Mouse (Mus musculus): ENCODE results near the gene Mthfsd. TPM values are rescaled to one million over a fixed set of nuclear protein-coding genes. Genes with fewer than 3 reads are reported as not detected.

The Mthfsd gene
- polyA plus RNA-seq, 1 experiment from 2014 or later, result 49.8 TPM

DNA sequence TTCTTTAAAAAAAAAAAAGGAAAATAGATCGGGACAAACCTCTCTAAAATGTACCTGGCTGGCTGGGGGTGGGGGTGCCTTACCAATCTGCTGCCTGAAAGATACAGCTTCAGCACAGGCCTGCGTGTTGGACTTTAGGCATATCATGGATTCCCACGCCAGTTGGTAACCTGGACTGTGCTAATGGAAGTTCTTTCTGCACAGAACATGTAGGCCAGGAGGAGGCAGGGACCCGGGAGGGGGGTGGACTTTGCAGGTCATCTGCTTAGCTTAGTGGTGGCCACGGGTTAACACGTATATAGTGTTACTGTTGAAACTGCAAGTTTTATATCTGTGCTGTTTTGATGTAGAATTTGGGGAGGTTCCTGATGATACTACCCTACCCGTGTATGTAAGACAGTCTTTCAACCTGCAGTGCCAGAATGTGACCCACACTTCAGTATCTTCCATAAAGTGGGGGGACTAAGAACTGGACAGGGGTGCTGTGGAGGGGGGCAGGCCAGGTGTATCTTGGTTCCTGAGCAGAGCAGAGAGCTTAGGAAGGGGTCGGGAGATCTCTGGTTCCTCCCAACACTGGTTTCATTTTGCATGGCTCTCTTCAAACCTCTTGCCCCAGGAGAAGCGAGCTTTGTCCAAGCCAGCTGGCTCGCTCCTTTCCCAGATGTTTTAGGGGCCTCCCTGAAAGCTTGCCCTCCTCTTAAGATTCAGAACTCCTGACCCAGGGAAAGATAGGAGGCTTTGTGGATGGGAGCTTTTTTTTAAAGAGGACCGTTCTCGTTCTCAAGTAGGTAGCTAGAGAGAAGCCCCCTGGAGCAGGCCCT is 11.7 kb upstream of the Mthfsd start:
- no peak overlapping the region for H3K9ac ChIP-seq (replicated peaks)
- H3K27me3 ChIP-seq, result peaks cover 98% of the 10 kb centered on the region
- 4% methylated on average over 12 of the region's 12 CpGs for WGBS
- no peak overlapping the region for H3K27ac ChIP-seq (replicated peaks)
- no peak for ATAC-seq (replicated peaks)
- H3K36me3 ChIP-seq, result no peaks in the 10 kb centered on the region
- no peak overlapping the region for H3K4me2 ChIP-seq (replicated peaks)
- peaks cover 17% of the 10 kb centered on the region for H3K4me1 ChIP-seq
- H3K4me3 ChIP-seq, result no peak overlapping the region
- H3K9me3 ChIP-seq, result no peaks in the 10 kb centered on the region

GRCm38 (mm10) chr8:121118634-121119420 is 10.6 kb upstream of the Mthfsd start:
- Histone ChIP-seq H3K4me3 (no peak overlapping the region), H3K4me1 (peaks cover 17% of the 10 kb centered on the region), H3K4me2 (replicated peaks) (no peak overlapping the region), H3K9ac (replicated peaks) (no peak overlapping the region), H3K9me3 (no peaks in the 10 kb centered on the region), H3K36me3 (no peaks in the 10 kb centered on the region), H3K27ac (replicated peaks) (no peak overlapping the region), H3K27me3 (peaks cover 99% of the 10 kb centered on the region)
- WGBS, result 1% methylated on average over 18 of the region's 18 CpGs
- ATAC-seq (replicated peaks), result no peak

GRCm38 (mm10) chr8:121117906-121118305 is 9.7 kb upstream of the Mthfsd start:
- H3K9me3 ChIP-seq, result no peaks in the 10 kb centered on the region
- H3K9ac ChIP-seq (replicated peaks), result no peak overlapping the region
- H3K27ac ChIP-seq (replicated peaks), result no peak overlapping the region
- ATAC-seq (replicated peaks), result no peak
- H3K4me3 ChIP-seq, result peak overlapping the region; percentile 32; the same call in 1 of the 2 replicates
- H3K27me3 ChIP-seq, result peaks cover 94% of the 10 kb centered on the region
- 2% methylated on average over 28 of the region's 28 CpGs for WGBS
- peaks cover 17% of the 10 kb centered on the region for H3K4me1 ChIP-seq
- no peak overlapping the region for H3K4me2 ChIP-seq (replicated peaks)
- no peaks in the 10 kb centered on the region for H3K36me3 ChIP-seq

GRCm38 (mm10) chr8:121117186-121117651 is 9.0 kb upstream of the Mthfsd start:
- no peak overlapping the region for H3K27ac ChIP-seq (replicated peaks)
- under 1% methylated on average over 56 of the region's 62 CpGs for WGBS
- H3K36me3 ChIP-seq, result no peaks in the 10 kb centered on the region
- no peak for ATAC-seq (replicated peaks)
- H3K9me3 ChIP-seq, result no peaks in the 10 kb centered on the region
- H3K4me3 ChIP-seq, result peak overlapping the region; percentile 32
- H3K4me2 ChIP-seq (replicated peaks), result peak overlapping the region; percentile 11; the same call in 1 of the 2 replicates
- peaks cover 92% of the 10 kb centered on the region for H3K27me3 ChIP-seq
- peaks cover 17% of the 10 kb centered on the region for H3K4me1 ChIP-seq
- H3K9ac ChIP-seq (replicated peaks), result no peak overlapping the region

DNA sequence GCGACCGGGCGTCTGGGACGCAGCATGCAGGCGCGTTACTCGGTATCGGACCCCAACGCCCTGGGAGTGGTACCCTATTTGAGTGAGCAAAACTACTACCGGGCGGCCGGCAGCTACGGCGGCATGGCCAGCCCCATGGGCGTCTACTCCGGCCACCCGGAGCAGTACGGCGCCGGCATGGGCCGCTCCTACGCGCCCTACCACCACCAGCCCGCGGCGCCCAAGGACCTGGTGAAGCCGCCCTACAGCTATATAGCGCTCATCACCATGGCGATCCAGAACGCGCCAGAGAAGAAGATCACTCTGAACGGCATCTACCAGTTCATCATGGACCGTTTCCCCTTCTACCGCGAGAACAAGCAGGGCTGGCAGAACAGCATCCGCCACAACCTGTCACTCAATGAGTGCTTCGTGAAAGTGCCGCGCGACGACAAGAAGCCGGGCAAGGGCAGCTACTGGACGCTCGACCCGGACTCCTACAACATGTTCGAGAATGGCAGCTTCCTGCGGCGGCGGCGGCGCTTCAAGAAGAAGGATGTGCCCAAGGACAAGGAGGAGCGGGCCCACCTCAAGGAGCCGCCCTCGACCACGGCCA is 8.5 kb upstream of the Mthfsd start:
- 1% methylated on average over 55 of the region's 55 CpGs for WGBS
- Histone ChIP-seq H3K9me3 (no peaks in the 10 kb centered on the region), H3K4me1 (peaks cover 17% of the 10 kb centered on the region), H3K36me3 (no peaks in the 10 kb centered on the region), H3K4me3 (peak overlapping the region; percentile 32), H3K4me2 (replicated peaks) (peak overlapping the region; percentile 43), H3K9ac (replicated peaks) (no peak overlapping the region), H3K27me3 (peaks cover 91% of the 10 kb centered on the region), H3K27ac (replicated peaks) (no peak overlapping the region)
- ATAC-seq (replicated peaks), result no peak

DNA sequence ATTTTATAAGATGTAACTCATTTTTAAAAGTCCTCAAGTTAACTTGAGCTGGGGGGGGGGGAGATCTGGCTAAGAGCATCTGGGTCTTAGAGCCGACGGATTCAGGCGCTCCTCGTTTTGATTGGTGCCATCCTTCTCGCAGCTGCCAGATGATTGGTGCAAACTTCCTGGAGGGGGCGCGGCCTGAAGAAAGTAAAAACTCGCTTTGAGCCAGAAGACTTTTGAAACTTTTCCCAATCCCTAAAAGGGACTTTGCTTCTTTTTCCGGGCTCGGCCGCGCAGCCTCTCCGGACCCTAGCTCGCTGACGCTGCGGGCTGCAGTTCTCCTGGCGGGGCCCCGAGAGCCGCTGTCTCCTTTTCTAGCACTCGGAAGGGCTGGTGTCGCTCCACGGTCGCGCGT is 7.8 kb upstream of the Mthfsd start, which contains the start of gene Foxc2:
Gene Foxc2 (plus strand): TSS at position 224 of the 400 bp plus-strand sequence.
- Histone ChIP-seq H3K27ac (replicated peaks) (no peak within 1 kb of the TSS), H3K36me3 (no peaks in the 10 kb centered on the region), H3K27me3 (peaks cover 84% of the 10 kb centered on the region), H3K9me3 (no peaks in the 10 kb centered on the region), H3K4me2 (replicated peaks) (peak within 1 kb of the TSS; percentile 43), H3K4me3 (peak within 1 kb of the TSS; percentile 32), H3K4me1 (peaks cover 17% of the 10 kb centered on the region), H3K9ac (replicated peaks) (no peak within 1 kb of the TSS)
- WGBS, result under 1% methylated on average over 25 of the region's 25 CpGs
- 0 out of 2 replicates have a peak, but pooled peaks have one; percentile 44 for ATAC-seq (replicated peaks)

DNA sequence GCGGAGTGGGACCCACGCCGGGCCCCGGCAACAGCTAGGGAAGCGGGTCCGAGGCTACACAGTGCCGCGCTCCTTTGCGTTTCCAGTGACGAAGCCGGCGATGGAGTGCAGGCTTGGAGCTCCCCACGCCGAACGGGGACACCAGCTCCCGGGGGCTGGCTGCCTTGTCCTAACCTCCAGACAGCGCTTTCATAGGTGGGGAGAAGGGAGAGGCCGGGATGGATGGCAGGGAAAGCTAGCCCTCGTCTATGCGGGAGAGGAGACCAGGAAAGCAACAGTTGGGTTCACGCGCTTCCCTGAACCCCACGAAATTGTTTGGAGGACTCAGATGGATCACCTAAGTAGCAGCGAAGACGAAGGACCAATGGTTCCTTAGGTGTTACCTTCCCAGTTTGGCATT is 6.9 kb upstream of the Mthfsd start:
- Histone ChIP-seq H3K4me2 (replicated peaks) (no peak overlapping the region), H3K9ac (replicated peaks) (no peak overlapping the region), H3K27me3 (peaks cover 76% of the 10 kb centered on the region), H3K27ac (replicated peaks) (no peak overlapping the region), H3K9me3 (no peaks in the 10 kb centered on the region), H3K36me3 (no peaks in the 10 kb centered on the region), H3K4me1 (peaks cover 17% of the 10 kb centered on the region), H3K4me3 (no peak overlapping the region)
- WGBS, result under 1% methylated on average over 25 of the region's 25 CpGs
- ATAC-seq (replicated peaks), result no peak

- peaks cover 21% of the 10 kb centered on the region for H3K4me1 ChIP-seq
- no peaks in the 10 kb centered on the region for H3K9me3 ChIP-seq
- peaks cover 57% of the 10 kb centered on the region for H3K27me3 ChIP-seq
- H3K27ac ChIP-seq (replicated peaks), result no peak overlapping the region
- no peaks in the 10 kb centered on the region for H3K36me3 ChIP-seq
- peak; percentile 30; the same call in 1 of the 2 replicates for ATAC-seq (replicated peaks)
- H3K4me3 ChIP-seq, result no peak overlapping the region
- WGBS, result under 1% methylated on average over 21 of the region's 21 CpGs
- no peak overlapping the region for H3K4me2 ChIP-seq (replicated peaks)
- H3K9ac ChIP-seq (replicated peaks), result no peak overlapping the region
Observed at GRCm38 (mm10) chr8:121113261-121113660, 5.1 kb upstream of the Mthfsd start.

GRCm38 (mm10) chr8:121111145-121111907 is 3.1 kb upstream of the Mthfsd start:
- no peak overlapping the region for H3K4me3 ChIP-seq
- H3K36me3 ChIP-seq, result no peaks in the 10 kb centered on the region
- H3K9ac ChIP-seq (replicated peaks), result no peak overlapping the region
- peaks cover 38% of the 10 kb centered on the region for H3K27me3 ChIP-seq
- WGBS, result 48% methylated on average over 7 of the region's 7 CpGs
- ATAC-seq (replicated peaks), result no peak
- peaks cover 20% of the 10 kb centered on the region for H3K4me1 ChIP-seq
- H3K9me3 ChIP-seq, result no peaks in the 10 kb centered on the region
- H3K27ac ChIP-seq (replicated peaks), result no peak overlapping the region
- no peak overlapping the region for H3K4me2 ChIP-seq (replicated peaks)

DNA sequence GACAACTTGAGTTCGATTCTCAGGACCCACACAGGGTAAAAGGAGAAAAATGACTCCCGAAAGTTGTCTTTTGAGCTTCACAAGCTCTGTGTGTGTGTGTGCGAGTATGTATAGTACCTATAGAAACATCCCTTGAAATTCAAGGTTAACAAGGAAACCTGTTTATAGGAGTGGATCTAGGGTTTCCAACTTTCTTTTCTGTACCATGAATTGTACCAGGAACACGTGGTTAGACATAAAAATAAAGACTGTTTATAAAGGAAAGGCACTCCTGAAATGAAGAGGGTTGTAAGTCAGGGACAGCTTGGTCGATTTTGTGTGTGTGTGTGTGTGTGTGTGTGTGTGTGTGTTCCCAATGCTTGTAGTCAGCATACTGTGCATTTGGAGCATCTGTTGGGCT is 465 bp upstream of the Mthfsd start:
- 9% methylated on average over 5 of the region's 5 CpGs for WGBS
- Histone ChIP-seq H3K27me3 (peaks cover 12% of the 10 kb centered on the region), H3K9ac (replicated peaks) (peak overlapping the region; percentile 84), H3K36me3 (0 out of 2 replicates have a peak, but pooled peaks cover 7% of the 10 kb centered on the region), H3K27ac (replicated peaks) (peak overlapping the region; percentile 80; the same call in 1 of the 2 replicates), H3K9me3 (no peaks in the 10 kb centered on the region), H3K4me2 (replicated peaks) (peak overlapping the region; percentile 62), H3K4me3 (peak overlapping the region; percentile 77), H3K4me1 (peaks cover 17% of the 10 kb centered on the region)
- no peak for ATAC-seq (replicated peaks)

DNA sequence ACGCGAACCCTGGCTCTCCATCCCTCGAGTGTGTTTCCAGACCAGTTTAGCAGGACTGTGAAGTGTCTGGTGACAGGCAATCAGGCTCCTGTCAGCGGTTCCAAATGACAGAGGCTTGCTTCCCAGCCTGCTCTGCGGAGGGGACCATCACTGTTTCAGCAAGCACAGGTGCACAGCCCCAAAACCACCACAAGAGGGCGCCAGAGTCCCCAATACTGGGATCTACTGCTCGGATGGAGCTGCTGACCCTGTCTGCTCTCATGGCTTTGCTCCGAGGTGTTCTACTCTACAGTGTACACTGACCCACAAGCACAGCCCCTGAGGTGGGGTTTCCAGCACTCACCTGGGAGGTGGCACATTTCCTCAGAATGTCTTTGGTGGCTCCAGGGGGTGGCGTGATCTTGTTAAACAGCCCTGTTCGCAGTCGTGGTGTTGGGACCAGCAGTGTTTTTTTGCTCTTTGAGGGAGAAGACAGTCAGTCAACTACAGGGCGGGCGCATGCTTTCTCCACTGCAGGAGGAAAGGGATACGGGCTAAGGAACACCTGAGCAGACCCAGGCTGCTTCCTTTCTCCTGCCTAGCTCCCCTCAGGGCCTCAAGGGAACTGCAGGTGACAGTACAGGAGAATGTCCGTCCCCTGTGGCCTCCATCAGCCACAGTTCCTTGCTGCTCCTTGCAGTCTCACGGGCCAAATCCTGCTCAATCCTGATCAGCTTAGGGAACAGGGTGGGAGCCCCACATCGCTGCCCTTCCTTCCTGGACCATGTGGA is 4.0 kb downstream of the Mthfsd start:
- H3K9ac ChIP-seq (replicated peaks), result no peak overlapping the region
- H3K4me3 ChIP-seq, result no peak overlapping the region
- no peak overlapping the region for H3K27ac ChIP-seq (replicated peaks)
- peaks cover 17% of the 10 kb centered on the region for H3K4me1 ChIP-seq
- 49% methylated on average over 17 of the region's 17 CpGs for WGBS
- H3K9me3 ChIP-seq, result no peaks in the 10 kb centered on the region
- no peak for ATAC-seq (replicated peaks)
- no peaks in the 10 kb centered on the region for H3K27me3 ChIP-seq
- peaks cover 42% of the 10 kb centered on the region for H3K36me3 ChIP-seq
- no peak overlapping the region for H3K4me2 ChIP-seq (replicated peaks)

Data from forebrain, embryonic 15.5 days (tissue).